Mouse (Mus musculus): ENCODE data around the gene Gnb1l.

DNA sequence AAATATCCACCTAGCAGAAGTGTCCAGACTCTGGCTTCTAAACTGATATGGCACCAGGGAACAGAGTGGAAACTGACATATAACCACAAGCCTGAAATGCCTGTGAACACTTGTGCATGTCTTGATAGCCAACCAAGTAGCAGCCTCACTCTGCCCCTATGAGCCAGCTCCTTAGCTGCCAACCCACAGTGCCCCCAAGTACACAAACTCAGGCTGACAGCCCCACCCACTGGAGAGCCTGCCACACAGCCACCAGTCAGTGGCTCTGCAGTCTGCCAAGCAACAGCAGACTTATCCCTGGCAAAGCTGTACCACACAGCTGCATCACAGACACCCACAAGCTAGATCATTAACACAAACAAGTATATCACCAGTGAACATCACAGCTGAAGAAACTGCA lies 19.6 kb downstream of the Gnb1l start:
- TF ChIP-seq EP300 (IDR thresholded peaks at IDR 0.05; ENCODE audit: insufficient read depth, low read depth, low read length) (no peak), POLR2A (IDR thresholded peaks at IDR 0.05; ENCODE audit: insufficient read depth, low read length) (no peak), CTCF (IDR thresholded peaks at IDR 0.05; ENCODE audit: low read depth, low read length) (no peak)

Measured in ES-Bruce4 (cell line).